Mouse (Mus musculus) liver, adult 2 months (tissue): ENCODE measurements around the gene Nup62. TPM values are rescaled to one million over a fixed set of nuclear protein-coding genes. Genes with fewer than 3 reads are reported as not detected.
"Not testable (repeated sequence)": the region's sequence is repeated elsewhere in the genome, so short reads cannot be mapped to it uniquely, and the experiment has no call there.

Experiments
- DNase-seq: peaks from one replicate; pipeline ENCODE4 v3.0.0-alpha.2; 2011; ENCODE audit warnings: low read depth, low spot score; ENCODE audit errors: extremely low read depth
- H3K27ac ChIP-seq: fragments of 200-500 bp; replicated peaks from 2 replicates; pipeline ENCODE4 v1.5.1; 2012; ENCODE audit warnings: low read depth, mild to moderate bottlenecking, control low read depth, inconsistent platforms, low read length; ENCODE audit not compliant: insufficient read depth
- H3K27me3 ChIP-seq: fragments of 200-500 bp; 2 replicates; pipeline ENCODE4 v1.6.1; 2012; ENCODE audit warnings: mild to moderate bottlenecking, moderate library complexity, low read length, inconsistent platforms; ENCODE audit not compliant: control insufficient read depth, insufficient read depth
- H3K36me3 ChIP-seq: fragments of 200-500 bp; 2 replicates; pipeline ENCODE4 v1.6.1; 2012; ENCODE audit warnings: low read length, inconsistent platforms; ENCODE audit not compliant: control insufficient read depth, insufficient read depth
- H3K4me1 ChIP-seq: fragments of 200-500 bp; 2 replicates; pipeline ENCODE4 v1.6.1; 2011; ENCODE audit warnings: low read length; ENCODE audit not compliant: control insufficient read depth, insufficient read depth
- H3K4me3 ChIP-seq: fragments of 200-500 bp; 2 replicates; pipeline ENCODE4 v1.5.1; 2011; ENCODE audit warnings: low read depth, mild to moderate bottlenecking, control low read depth, low read length, moderate library complexity; ENCODE audit not compliant: insufficient read depth
- H3K79me2 ChIP-seq: fragments of 200-500 bp; 2 replicates; pipeline ENCODE4 v1.6.1; 2012; ENCODE audit warnings: inconsistent platforms, mild to moderate bottlenecking, low read length, moderate library complexity; ENCODE audit not compliant: control insufficient read depth, insufficient read depth
- H3K9ac ChIP-seq: fragments of 200-500 bp; 2 replicates; pipeline ENCODE4 v1.6.1; 2012; ENCODE audit warnings: low read depth, mild to moderate bottlenecking, control low read depth, inconsistent platforms, low read length
- CTCF ChIP-seq: fragments of 200-500 bp; IDR thresholded peaks from 2 replicates; pipeline ENCODE4 v1.5.1; 2011; ENCODE audit warnings: low read depth, low read length, control low read depth
- POLR2A ChIP-seq: fragments of 200-500 bp; IDR thresholded peaks from 2 replicates; pipeline ENCODE4 v1.6.1; 2011; ENCODE audit warnings: low read length, control low read depth; ENCODE audit not compliant: insufficient read depth; ENCODE audit errors: extremely low read depth
- WGBS: fragments of 180-500 bp; shearing (Covaris S2); methylation state at CpG from one replicate; pipeline ENCODE4 v1.1.7; 2018; 5-methylcytosine and 5-hydroxymethylcytosine counted together
- polyA plus RNA-seq: library from polyadenylated mRNA; depleted of rRNA; stranded (reverse); fragments of >200 nt; gene quantifications from 2 replicates; pipeline ENCODE4 v1.2.3, GENCODE M21; 2012
- total RNA-seq: library from RNA; depleted of rRNA; stranded (reverse); fragments of >200 nt; gene quantifications from 2 replicates; pipeline ENCODE4 v1.2.3, GENCODE M21; 2014

The Nup62 gene
- total and polyA plus RNA-seq, 2 experiments = 4.0 to 20.6 TPM

DNA sequence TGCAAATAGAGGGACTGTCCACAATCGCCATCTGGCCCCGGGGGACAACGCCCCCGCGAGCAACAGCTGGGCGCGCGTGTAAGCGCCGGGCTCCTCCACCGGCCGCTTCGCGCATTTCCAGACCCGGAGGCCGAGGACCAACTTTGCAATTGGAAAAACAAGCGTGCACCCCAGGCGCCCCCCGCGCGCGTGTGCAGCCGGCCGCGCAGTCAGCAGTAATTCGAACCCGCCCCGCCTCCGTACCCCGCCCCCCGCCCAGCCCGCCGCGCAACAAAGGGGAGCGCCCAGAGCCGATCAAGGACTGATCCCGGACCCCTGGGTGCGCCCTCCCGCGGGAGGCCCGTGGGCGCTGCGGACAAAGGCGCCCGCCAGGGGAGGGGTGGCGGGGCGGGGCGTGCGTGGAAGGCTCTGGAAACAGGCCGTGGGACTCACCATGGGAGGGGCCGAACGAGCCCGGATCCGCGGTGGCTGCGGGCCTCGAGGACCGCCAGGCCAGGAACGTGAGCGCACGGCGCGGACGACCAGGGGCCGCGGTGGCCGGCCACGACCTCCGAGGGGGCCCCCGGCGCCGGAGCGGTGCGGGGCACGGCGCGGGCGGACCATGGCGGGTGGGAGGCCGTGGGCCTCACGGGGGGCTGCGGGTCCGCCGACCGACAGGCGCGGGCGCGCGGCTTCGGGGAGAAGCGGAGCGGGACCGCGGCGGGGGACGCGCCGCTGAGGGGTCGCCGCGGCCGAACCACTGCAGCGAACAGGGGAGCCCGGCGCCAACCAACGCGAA, 53.2 kb downstream of the Nup62 start:
- DNase-seq = peak; percentile 45

DNA sequence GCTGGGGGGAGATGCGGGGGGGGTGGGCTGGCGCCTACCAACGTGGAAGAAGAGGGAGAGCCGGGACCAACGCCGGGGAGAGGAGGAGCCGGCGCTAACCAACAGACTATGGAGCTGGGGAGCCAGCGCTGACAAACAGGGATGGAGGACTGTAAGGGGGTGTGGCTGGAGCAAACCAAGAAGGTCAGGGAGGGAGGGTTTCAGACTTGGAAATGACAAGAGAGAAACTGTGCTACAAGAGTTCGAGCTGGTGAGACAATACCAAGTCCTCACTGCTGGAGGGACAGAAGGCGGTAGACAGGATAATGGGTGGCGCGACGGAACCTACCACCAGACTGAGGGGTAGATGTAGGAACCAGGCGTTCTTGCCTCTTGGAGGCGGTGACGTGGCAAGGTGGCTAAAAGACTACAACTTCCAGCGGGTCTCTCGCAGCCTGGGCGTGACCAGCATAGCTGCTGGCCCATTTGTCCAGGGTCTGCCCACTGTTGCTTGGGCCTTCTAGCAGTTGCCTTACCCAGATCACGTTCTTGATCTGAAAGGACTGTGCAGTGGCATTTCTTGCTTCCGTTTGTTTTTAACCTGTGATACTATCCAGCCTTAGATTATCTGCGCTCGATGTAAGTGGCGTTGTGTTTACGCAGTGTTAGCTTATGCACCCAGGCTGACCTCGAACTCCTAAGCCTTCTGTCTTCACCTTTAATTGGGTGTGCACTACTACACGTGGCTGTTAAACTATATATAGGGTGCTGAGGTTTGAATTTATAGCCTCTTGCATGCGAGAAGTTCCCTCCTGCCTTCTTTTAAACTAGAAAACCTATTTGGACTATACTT, 54.0 kb downstream of the Nup62 start, which contains the start of gene Ptov1:
Ptov1 (minus strand) TSS at position 92 of the 832 bp plus-strand sequence.
- peak; percentile 98 for DNase-seq
- WGBS = 4% methylated on average over 29 of the region's 29 CpGs
- peak within 1 kb of the TSS; percentile 89 for H3K4me3 ChIP-seq
- H3K9ac ChIP-seq = peak within 1 kb of the TSS; percentile 99
- H3K36me3 ChIP-seq = no peaks in the 10 kb centered on the region
- H3K4me1 ChIP-seq = peaks cover 19% of the 10 kb centered on the region
- peaks cover 5% of the 10 kb centered on the region; the same call in 1 of the 2 replicates for H3K79me2 ChIP-seq
- H3K27me3 ChIP-seq = no peaks in the 10 kb centered on the region
- TF ChIP-seq CTCF = no peak
- 0 out of 2 replicates have a peak, but pooled peaks have one; percentile 15 for TF ChIP-seq POLR2A
- peak within 1 kb of the TSS; percentile 94 for H3K27ac ChIP-seq

More for the DNA sequence above, 53.2 kb downstream of the Nup62 start:
- Histone ChIP-seq H3K4me1 (peaks cover 19% of the 10 kb centered on the region), H3K9ac (peak overlapping the region; percentile 99), H3K36me3 (no peaks in the 10 kb centered on the region), H3K79me2 (peaks cover 5% of the 10 kb centered on the region; the same call in 1 of the 2 replicates), H3K27me3 (no peaks in the 10 kb centered on the region), H3K27ac (peak overlapping the region; percentile 94), H3K4me3 (peak overlapping the region; percentile 89)
- no peak for TF ChIP-seq CTCF
- no peak for TF ChIP-seq POLR2A
- WGBS = under 1% methylated on average over 103 of the region's 108 CpGs

DNA sequence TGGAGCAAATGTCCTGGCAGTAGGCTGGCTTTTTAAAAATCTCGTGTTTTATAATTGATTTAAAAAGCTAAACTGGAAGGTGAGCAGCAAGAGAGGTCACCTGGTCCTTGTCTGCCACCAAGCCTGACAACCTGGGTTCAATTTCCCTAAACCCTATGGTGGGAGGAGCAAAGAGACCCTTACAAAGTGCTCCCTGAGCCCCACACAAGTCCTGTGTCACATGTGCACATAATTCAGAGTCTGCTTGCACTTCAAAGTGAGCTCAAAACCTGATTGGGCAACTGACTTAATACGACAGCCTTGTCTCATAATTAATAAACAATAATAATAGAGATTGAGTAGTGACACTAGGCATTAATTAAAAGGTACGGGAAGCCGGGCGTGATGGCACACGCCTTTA, 54.7 kb downstream of the Nup62 start:
- Histone ChIP-seq H3K36me3 (no peaks in the 10 kb centered on the region), H3K9ac (no peak overlapping the region), H3K27me3 (no peaks in the 10 kb centered on the region), H3K4me1 (peaks cover 19% of the 10 kb centered on the region), H3K27ac (no peak overlapping the region), H3K4me3 (no peak overlapping the region), H3K79me2 (peaks cover 5% of the 10 kb centered on the region; the same call in 1 of the 2 replicates)
- DNase-seq = no peak
- TF ChIP-seq POLR2A (no peak), CTCF (no peak)
- 80% methylated on average over 6 of the region's 6 CpGs for WGBS

DNA sequence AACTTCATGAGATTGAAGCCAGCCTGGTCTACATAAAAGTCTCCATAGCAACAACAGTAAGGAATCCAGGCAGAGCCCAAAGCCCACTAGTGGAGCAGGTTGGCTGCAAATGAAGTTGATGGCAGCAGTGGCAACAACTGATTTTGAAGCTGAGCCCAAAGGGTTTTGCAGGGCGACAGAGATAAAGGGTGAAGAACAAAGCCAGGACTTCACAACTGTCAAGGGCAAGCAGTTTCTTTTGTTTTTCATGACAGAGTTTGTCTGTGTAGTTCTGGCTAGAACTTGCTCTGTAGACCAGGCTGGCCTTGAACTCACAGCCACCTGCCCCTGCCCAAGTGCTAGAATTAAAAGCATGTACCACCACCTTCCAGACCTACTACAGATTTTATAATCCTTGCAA, 55.3 kb downstream of the Nup62 start:
- TF ChIP-seq POLR2A (no peak), CTCF (no peak)
- Histone ChIP-seq H3K9ac (no peak overlapping the region), H3K27ac (no peak overlapping the region), H3K4me3 (no peak overlapping the region), H3K79me2 (peaks cover 5% of the 10 kb centered on the region; the same call in 1 of the 2 replicates), H3K36me3 (no peaks in the 10 kb centered on the region), H3K27me3 (no peaks in the 10 kb centered on the region), H3K4me1 (peaks cover 19% of the 10 kb centered on the region)
- 76% methylated on average over 1 of the region's 1 CpGs for WGBS
- DNase-seq = no peak

DNA sequence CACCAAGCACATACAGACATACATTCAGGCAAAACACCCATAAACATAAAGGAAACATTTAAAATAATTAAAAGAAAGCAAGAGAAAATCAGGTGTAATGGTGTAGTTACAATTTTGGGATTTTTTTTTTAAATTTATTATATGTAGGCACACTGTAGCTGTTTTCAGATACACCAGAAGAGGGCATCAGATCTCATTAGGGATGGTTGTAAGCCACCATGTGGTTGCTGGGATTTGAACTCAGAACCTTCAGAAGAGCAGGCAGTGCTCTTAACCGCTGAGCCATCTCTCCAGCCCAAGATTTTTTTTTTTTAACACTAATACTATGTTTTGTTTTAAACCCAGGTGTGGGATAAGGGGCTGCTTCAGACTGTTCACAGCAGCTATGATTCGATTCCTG, 55.9 kb downstream of the Nup62 start:
- H3K4me1 ChIP-seq = peaks cover 16% of the 10 kb centered on the region
- DNase-seq, H3K79me2 ChIP-seq, H3K36me3 ChIP-seq, H3K27ac ChIP-seq, H3K27me3 ChIP-seq, H3K4me3 ChIP-seq, H3K9ac ChIP-seq: not testable (repeated sequence)
- WGBS = 94% methylated on average over 2 of the region's 2 CpGs
